Mouse (Mus musculus) bone marrow macrophage, adult 2 months (primary cell): Measurements from ENCODE around the gene Lrrc8c.

ENCODE experiments used
- CTCF ChIP-seq: IDR thresholded peaks from 2 replicates; pipeline ENCODE4 v1.5.1; 2012; ENCODE audit warnings: low read depth, mild to moderate bottlenecking, low read length, moderate library complexity
- POLR2A ChIP-seq: IDR thresholded peaks from 2 replicates; pipeline ENCODE4 v1.6.1; 2012; ENCODE audit warnings: mild to moderate bottlenecking, low read depth, low read length, borderline replicate concordance

DNA sequence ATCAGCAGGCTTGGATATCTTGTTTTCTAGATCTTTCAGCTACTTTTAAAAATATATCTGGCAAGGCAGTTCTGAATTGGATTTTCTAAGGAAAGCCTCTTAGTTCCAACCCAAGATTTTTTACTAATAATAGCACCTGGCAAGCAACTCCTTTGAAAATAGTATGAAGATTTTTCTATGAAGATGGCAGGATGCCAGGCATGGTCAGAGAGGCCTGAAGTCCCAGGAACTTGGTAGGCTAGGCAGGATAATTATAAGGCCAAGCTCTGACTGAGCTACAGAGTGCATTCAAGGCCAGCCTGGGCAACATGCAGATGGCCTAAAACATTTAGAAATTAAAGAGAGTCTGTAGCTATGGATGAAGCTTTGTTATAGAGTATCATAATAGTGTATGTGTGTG, 42.7 kb downstream of the Lrrc8c start:
- TF ChIP-seq CTCF: no peak
- no peak for TF ChIP-seq POLR2A
